Mouse (Mus musculus) heart, adult 2 months (tissue): ENCODE measurements at regions not wholly inside any gene's neighbourhood (a gene's known extent, or its start where the extent isn't known, plus 50 kb on each side); places are given as distances from the start of the nearest gene placed in this dataset.

Experiments
- CTCF ChIP-seq: fragments of 200-600 bp; IDR thresholded peaks from 2 replicates; pipeline ENCODE4 v1.8.1; 2022; ENCODE audit warnings: antibody characterized with exemption, mild to moderate bottlenecking, moderate library complexity
- POLR2A ChIP-seq: fragments of 200-500 bp; IDR thresholded peaks from 2 replicates; pipeline ENCODE4 v1.6.1; 2011; ENCODE audit warnings: mild to moderate bottlenecking, low read depth, low read length, control low read depth; ENCODE audit not compliant: insufficient read depth

DNA sequence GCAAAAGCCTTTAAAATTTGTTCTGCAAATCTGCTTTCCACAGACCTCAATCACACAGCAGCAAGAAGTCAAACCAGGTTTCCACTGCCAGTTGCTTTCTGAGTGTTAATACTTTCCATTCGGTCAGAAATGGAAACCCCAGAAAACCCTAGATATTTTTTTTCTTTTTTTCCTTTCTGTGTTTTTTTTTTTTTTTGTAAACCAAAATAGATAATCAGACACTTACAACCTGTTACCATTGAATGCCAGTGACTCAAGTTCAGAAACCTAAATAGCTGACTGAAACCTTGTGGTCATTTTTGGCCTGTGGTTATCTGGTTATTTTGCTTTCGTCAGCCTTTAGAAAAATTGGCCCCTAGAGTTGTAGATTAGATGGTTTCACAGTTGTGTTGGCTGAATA is 93.2 kb upstream of the Zc3h12c start:
- no peak for TF ChIP-seq POLR2A
- no peak for TF ChIP-seq CTCF
